ENCODE assay signal across 30 mouse cellular contexts in genomic region chr2:51429716-51430115, GRCm38 (mm10).
DNase-seq lines count a peak whose midpoint lies in the region; ATAC-seq and TF ChIP-seq lines count a peak whose summit lies in the region.
"Had no signal": no experiment of that assay in that cellular context is flagged by ENCODE, and none has a peak within 500 bp of the region (broad histone marks: within the 10 kb centered on the region; RNA-seq: fewer than 3 reads in every experiment).

No protein-coding gene starts in this region.

- no peaks in the 10 kb centered on the region for H3K79me2 ChIP-seq in heart, adult 2 months (replicated peaks; ENCODE audit: control insufficient read depth, insufficient read depth, low read length)

- DNase-seq in heart, adult 18-20 months: peak; percentile 30 to 58
- peak in 1 of 2 experiments; percentile 21 for DNase-seq in heart, adult 2 months
- peak; percentile 36 for DNase-seq in heart, postnatal 4 days
- DNase-seq: adrenal gland, adult 2 months; adrenal gland, postnatal 36 days; cerebellum, adult 2 months; cerebellum, postnatal 14 days; gastrocnemius, postnatal 14 days; kidney, adult 2 months; kidney, postnatal 4 days; layer of hippocampus, postnatal 36 days; left cerebral cortex, postnatal 4 days; liver, postnatal 0 days; lung, postnatal 10 days; midbrain, embryonic 14.5 days; right cerebral cortex, adult 18-20 months; spleen, adult 18-20 months; thymus, adult 2 months; thymus, postnatal 4 days had no signal

- no peaks in the 10 kb centered on the region for H3K27me3 ChIP-seq in heart, embryonic 11.5 days (ENCODE audit: control insufficient read depth, insufficient read depth, low read length)
- H3K27me3 ChIP-seq in heart, adult 2 months (ENCODE audit: control insufficient read depth, insufficient read depth, low read length): no peaks in the 10 kb centered on the region
- no peaks in the 10 kb centered on the region for H3K27me3 ChIP-seq in heart, embryonic 14.5 days (ENCODE audit: control insufficient read depth, insufficient read depth, low read length)
- H3K27me3 ChIP-seq: forebrain, embryonic 13.5 days; liver, embryonic 12.5 days; neural tube, embryonic 15.5 days had no signal

- H3K4me3 ChIP-seq in heart, embryonic 11.5 days (ENCODE audit: low read depth, low read length): no peak overlapping the region
- no peak overlapping the region for H3K4me3 ChIP-seq in heart, adult 2 months
- H3K4me3 ChIP-seq in heart, embryonic 14.5 days (ENCODE audit: control insufficient read depth in 1 of 2, insufficient read depth in 1 of 2, low read depth in 1 of 2, low read length in 2 of 2): no peak overlapping the region
- H3K4me3 ChIP-seq: forebrain, embryonic 13.5 days; hindbrain, embryonic 10.5 days; liver, embryonic 12.5 days; neural tube, embryonic 15.5 days had no signal

- WGBS in heart, embryonic 11.5 days (ENCODE audit: insufficient replicate concordance): 25% methylated on average over 5 of the region's 5 CpGs
- WGBS in heart, adult 2 months: 21% methylated on average over 5 of the region's 5 CpGs
- WGBS in heart, embryonic 14.5 days: 5% methylated on average over 5 of the region's 5 CpGs

- no peaks in the 10 kb centered on the region for H3K36me3 ChIP-seq in heart, embryonic 11.5 days (ENCODE audit: control insufficient read depth, insufficient read depth, low read length)
- no peaks in the 10 kb centered on the region for H3K36me3 ChIP-seq in heart, adult 2 months (ENCODE audit: control insufficient read depth, insufficient read depth, low read length)
- H3K36me3 ChIP-seq in heart, embryonic 14.5 days (ENCODE audit: control insufficient read depth, insufficient read depth, low read length): no peaks in the 10 kb centered on the region
- H3K36me3 ChIP-seq: hindbrain, embryonic 10.5 days; liver, embryonic 12.5 days; neural tube, embryonic 15.5 days had no signal

- intact Hi-C loops in heart, adult 2 months (cut with DNase I): loop anchor here (10.0 kb wide), 1 partner anchor 1125 kb away; no protein-coding TSS in a partner anchor

- H3K9ac ChIP-seq in heart, embryonic 11.5 days (ENCODE audit: low read depth, low read length): no peak overlapping the region
- H3K9ac ChIP-seq in heart, adult 2 months (ENCODE audit: low read depth, low read length): no peak overlapping the region
- no peak overlapping the region for H3K9ac ChIP-seq in heart, embryonic 14.5 days (ENCODE audit: low read length)
- H3K9ac ChIP-seq: forebrain, embryonic 13.5 days; liver, embryonic 12.5 days; liver, postnatal 0 days; neural tube, embryonic 15.5 days had no signal

- no peak overlapping the region for H3K4me2 ChIP-seq in heart, embryonic 11.5 days
- H3K4me2 ChIP-seq in heart, embryonic 14.5 days (ENCODE audit: low read length): no peak overlapping the region
- H3K4me2 ChIP-seq: forebrain, embryonic 13.5 days; liver, embryonic 12.5 days; neural tube, embryonic 15.5 days had no signal

- no peak for TF ChIP-seq POLR2A in heart, adult 2 months (IDR thresholded peaks at IDR 0.05; ENCODE audit: insufficient read depth, low read depth, low read length)

- no peaks in the 10 kb centered on the region for H3K9me3 ChIP-seq in heart, embryonic 11.5 days (replicated peaks; ENCODE audit: control insufficient read depth, low read length)
- H3K9me3 ChIP-seq in heart, embryonic 14.5 days (ENCODE audit: control insufficient read depth, low read length): 0 out of 2 replicates have a peak, but pooled peaks cover 4% of the 10 kb centered on the region
- H3K9me3 ChIP-seq: hindbrain, embryonic 10.5 days; liver, embryonic 12.5 days; neural tube, embryonic 15.5 days had no signal

- ATAC-seq in heart, embryonic 11.5 days (replicated peaks; ENCODE audit: insufficient number of reproducible peaks, low FRiP score, low TSS enrichment): no peak
- ATAC-seq in heart, embryonic 14.5 days (ENCODE audit: insufficient number of reproducible peaks, insufficient read depth, low FRiP score, low read depth): peak; percentile 71; the same call in 1 of the 2 replicates
- ATAC-seq in erythroblast, adult 5-6 weeks (replicated peaks; ENCODE audit: low FRiP score, poor library complexity, severe bottlenecking): no peak
- no peak for ATAC-seq in CD4-positive, CD25-positive, alpha-beta regulatory T cell, adult 4 months
- ATAC-seq: forebrain, embryonic 13.5 days; hindbrain, embryonic 16.5 days; liver, embryonic 12.5 days; liver, postnatal 0 days had no signal

- H3K27ac ChIP-seq in heart, embryonic 11.5 days (ENCODE audit: low read depth, low read length): no peak overlapping the region
- no peak overlapping the region for H3K27ac ChIP-seq in heart, adult 2 months
- H3K27ac ChIP-seq in heart, embryonic 14.5 days (replicated peaks in 1 of 2; ENCODE audit: control insufficient read depth in 1 of 2, insufficient read depth in 1 of 2, low read depth in 2 of 2, low read length in 2 of 2): peak overlapping the region; percentile 50 to 81
- H3K27ac ChIP-seq: forebrain, embryonic 13.5 days; hindbrain, embryonic 10.5 days; kidney, postnatal 0 days; liver, embryonic 12.5 days; macrophage; neural tube, embryonic 15.5 days had no signal

- TF ChIP-seq CTCF in heart, adult 2 months (IDR thresholded peaks at IDR 0.05): no peak

- 0 out of 2 replicates have a peak, but pooled peaks have one; percentile 34 for TF ChIP-seq EP300 in heart, adult 2 months (IDR thresholded peaks at IDR 0.05; ENCODE audit: insufficient read depth, low read depth, low read length)

- no peaks in the 10 kb centered on the region; the same call in 1 of the 2 replicates for H3K4me1 ChIP-seq in heart, embryonic 11.5 days (ENCODE audit: control insufficient read depth, insufficient read depth, low read length)
- no peaks in the 10 kb centered on the region for H3K4me1 ChIP-seq in heart, adult 2 months (ENCODE audit: control insufficient read depth, insufficient read depth, low read length)
- peaks cover 2 to 5% of the 10 kb centered on the region in 2 experiments; a peak in 3 of 4 replicates for H3K4me1 ChIP-seq in heart, embryonic 14.5 days (ENCODE audit: control insufficient read depth in 2 of 2, insufficient read depth in 2 of 2, low read length in 2 of 2)
- H3K4me1 ChIP-seq: hindbrain, embryonic 10.5 days; liver, embryonic 12.5 days; neural tube, embryonic 15.5 days had no signal

Comparison
In these comparisons a context has a peak if more than half of its experiments do, and no peak if none do; other contexts are left out.
1. H3K27ac ChIP-seq: peak in heart, embryonic 14.5 days (2 of 2); none in heart, embryonic 11.5 days (single experiment) and heart, adult 2 months (single experiment).